Mouse (Mus musculus): ENCODE measurements around the gene Dyrk4. TPM values are rescaled to one million over a fixed set of nuclear protein-coding genes. Genes with fewer than 3 reads are reported as not detected.
A peak's percentile ranks its signal among the peaks of the same experiment; 100 is the strongest.

Gene Dyrk4
- polyA plus RNA-seq (2012; rRNA removed): 0.17 and 0.25 TPM in 2 replicates

GRCm38 (mm10) chr6:126921111-126921881 is at the start of gene Dyrk4:
Gene Dyrk4, minus strand, starts transcription at chr6:126921839.
- TF ChIP-seq CTCF (IDR thresholded peaks at IDR 0.05; ENCODE audit: extremely low read depth, insufficient read depth, low read length) (no peak), POLR2A (IDR thresholded peaks at IDR 0.05; ENCODE audit: extremely low read depth, insufficient read depth, low read length) (no peak)
- H3K4me3 ChIP-seq (ENCODE audit: insufficient read depth, low read length): no peak within 1 kb of the TSS

GRCm38 (mm10) chr6:126966241-126967026 is 44.8 kb upstream of the Dyrk4 start:
- H3K4me3 ChIP-seq (ENCODE audit: insufficient read depth, low read length): no peak overlapping the region
- no peak overlapping the region for H3K27ac ChIP-seq (ENCODE audit: insufficient read depth, low read length)
- no peaks in the 10 kb centered on the region; the same call in 1 of the 2 replicates for H3K4me1 ChIP-seq (ENCODE audit: control insufficient read depth, insufficient read depth, low read length)
- TF ChIP-seq POLR2A (IDR thresholded peaks at IDR 0.05; ENCODE audit: extremely low read depth, insufficient read depth, low read length) (no peak), CTCF (IDR thresholded peaks at IDR 0.05; ENCODE audit: extremely low read depth, insufficient read depth, low read length) (no peak)

More at GRCm38 (mm10) chr6:126921111-126921881, at the start of gene Dyrk4:
- no peaks in the 10 kb centered on the region for H3K4me1 ChIP-seq (ENCODE audit: control insufficient read depth, insufficient read depth, low read length)
- H3K27ac ChIP-seq (ENCODE audit: insufficient read depth, low read length): no peak within 1 kb of the TSS

- H3K4me3 ChIP-seq (ENCODE audit: insufficient read depth, low read length): no peak overlapping the region
- H3K27ac ChIP-seq (ENCODE audit: insufficient read depth, low read length): no peak overlapping the region
- TF ChIP-seq CTCF (IDR thresholded peaks at IDR 0.05; ENCODE audit: extremely low read depth, insufficient read depth, low read length) (no peak), POLR2A (IDR thresholded peaks at IDR 0.05; ENCODE audit: extremely low read depth, insufficient read depth, low read length) (no peak)
- no peaks in the 10 kb centered on the region; the same call in 1 of the 2 replicates for H3K4me1 ChIP-seq (ENCODE audit: control insufficient read depth, insufficient read depth, low read length)
Observed at GRCm38 (mm10) chr6:126963426-126963825, 41.8 kb upstream of the Dyrk4 start.

GRCm38 (mm10) chr6:126962709-126963108 is 41.1 kb upstream of the Dyrk4 start:
- Histone ChIP-seq H3K4me3 (ENCODE audit: insufficient read depth, low read length) (no peak overlapping the region), H3K4me1 (ENCODE audit: control insufficient read depth, insufficient read depth, low read length) (no peaks in the 10 kb centered on the region; the same call in 1 of the 2 replicates), H3K27ac (ENCODE audit: insufficient read depth, low read length) (no peak overlapping the region)
- TF ChIP-seq CTCF (IDR thresholded peaks at IDR 0.05; ENCODE audit: extremely low read depth, insufficient read depth, low read length) (no peak), POLR2A (IDR thresholded peaks at IDR 0.05; ENCODE audit: extremely low read depth, insufficient read depth, low read length) (no peak)

- no peak overlapping the region for H3K27ac ChIP-seq (ENCODE audit: insufficient read depth, low read length)
- TF ChIP-seq CTCF (IDR thresholded peaks at IDR 0.05; ENCODE audit: extremely low read depth, insufficient read depth, low read length) (no peak), POLR2A (IDR thresholded peaks at IDR 0.05; ENCODE audit: extremely low read depth, insufficient read depth, low read length) (no peak)
- no peak overlapping the region for H3K4me3 ChIP-seq (ENCODE audit: insufficient read depth, low read length)
- H3K4me1 ChIP-seq (ENCODE audit: control insufficient read depth, insufficient read depth, low read length): no peaks in the 10 kb centered on the region
Observed at GRCm38 (mm10) chr6:126961371-126962018, 39.9 kb upstream of the Dyrk4 start.

GRCm38 (mm10) chr6:126955734-126956133 is 34.1 kb upstream of the Dyrk4 start:
- TF ChIP-seq CTCF (IDR thresholded peaks at IDR 0.05; ENCODE audit: extremely low read depth, insufficient read depth, low read length) (peak; percentile 85), POLR2A (IDR thresholded peaks at IDR 0.05; ENCODE audit: extremely low read depth, insufficient read depth, low read length) (no peak)
- Histone ChIP-seq H3K27ac (ENCODE audit: insufficient read depth, low read length) (no peak overlapping the region), H3K4me3 (ENCODE audit: insufficient read depth, low read length) (no peak overlapping the region), H3K4me1 (ENCODE audit: control insufficient read depth, insufficient read depth, low read length) (no peaks in the 10 kb centered on the region)

- TF ChIP-seq POLR2A (IDR thresholded peaks at IDR 0.05; ENCODE audit: extremely low read depth, insufficient read depth, low read length) (no peak), CTCF (IDR thresholded peaks at IDR 0.05; ENCODE audit: extremely low read depth, insufficient read depth, low read length) (0 out of 2 replicates have a peak, but pooled peaks have one; percentile 4)
- H3K4me1 ChIP-seq (ENCODE audit: control insufficient read depth, insufficient read depth, low read length): no peaks in the 10 kb centered on the region
- no peak overlapping the region for H3K4me3 ChIP-seq (ENCODE audit: insufficient read depth, low read length)
- H3K27ac ChIP-seq (ENCODE audit: insufficient read depth, low read length): no peak overlapping the region
Observed at GRCm38 (mm10) chr6:126948336-126948735, 26.7 kb upstream of the Dyrk4 start.

GRCm38 (mm10) chr6:126940451-126940850 is 18.8 kb upstream of the Dyrk4 start:
- TF ChIP-seq CTCF (IDR thresholded peaks at IDR 0.05; ENCODE audit: extremely low read depth, insufficient read depth, low read length) (no peak; the same call in 1 of the 2 replicates), POLR2A (IDR thresholded peaks at IDR 0.05; ENCODE audit: extremely low read depth, insufficient read depth, low read length) (no peak)
- H3K4me1 ChIP-seq (ENCODE audit: control insufficient read depth, insufficient read depth, low read length): peaks cover 3% of the 10 kb centered on the region; the same call in 1 of the 2 replicates
- peak overlapping the region; percentile 79 for H3K4me3 ChIP-seq (ENCODE audit: insufficient read depth, low read length)
- H3K27ac ChIP-seq (ENCODE audit: insufficient read depth, low read length): no peak overlapping the region
